9 mouse cellular contexts compared by ENCODE assay signal in genomic region chr9:21961366-21961980, GRCm38 (mm10). TPM values are rescaled to one million over a fixed set of nuclear protein-coding genes. Genes with fewer than 3 reads are reported as not detected.
DNase-seq lines count a peak whose midpoint lies in the region; ATAC-seq lines count a peak whose summit lies in the region.
"Had no signal": no experiment of that assay in that cellular context is flagged by ENCODE, and none has a peak within 500 bp of the region (broad histone marks: within the 10 kb centered on the region; RNA-seq: fewer than 3 reads in every experiment).

No protein-coding gene starts in this region.

- H3K4me2 ChIP-seq in kidney, embryonic 15.5 days, result peak overlapping the region; percentile 90

- no peak for ATAC-seq in kidney, embryonic 15.5 days (replicated peaks; ENCODE audit: low FRiP score)
- ATAC-seq in megakaryocyte-erythroid progenitor cell, adult 5-6 weeks (replicated peaks; ENCODE audit: low FRiP score, low TSS enrichment, poor library complexity, severe bottlenecking), result 0 out of 2 replicates have a peak, but pooled peaks have one; percentile 2

- H3K36me3 ChIP-seq in kidney, embryonic 15.5 days, result peaks cover 13% of the 10 kb centered on the region
- 0 out of 2 replicates have a peak, but pooled peaks cover 6% of the 10 kb centered on the region for H3K36me3 ChIP-seq in embryonic facial prominence, embryonic 10.5 days (replicated peaks)

- H3K4me1 ChIP-seq in kidney, embryonic 15.5 days, result peaks cover 53% of the 10 kb centered on the region
- H3K4me1 ChIP-seq in embryonic facial prominence, embryonic 10.5 days, result peaks cover 40% of the 10 kb centered on the region

- H3K4me3 ChIP-seq in kidney, embryonic 15.5 days (replicated peaks), result peak overlapping the region; percentile 52
- peak overlapping the region; percentile 60 for H3K4me3 ChIP-seq in embryonic facial prominence, embryonic 10.5 days

- 2% methylated on average over 35 of the region's 35 CpGs for WGBS in kidney, embryonic 15.5 days
- 2% methylated on average over 35 of the region's 35 CpGs for WGBS in embryonic facial prominence, embryonic 10.5 days

- peak overlapping the region; percentile 25; the same call in 1 of the 2 replicates for H3K9ac ChIP-seq in kidney, embryonic 15.5 days

- H3K27me3 ChIP-seq in kidney, embryonic 15.5 days, result peaks cover 15% of the 10 kb centered on the region
- peaks cover 57% of the 10 kb centered on the region for H3K27me3 ChIP-seq in embryonic facial prominence, embryonic 10.5 days (replicated peaks; ENCODE audit: low read depth, poor library complexity, severe bottlenecking)

- no peak overlapping the region for H3K27ac ChIP-seq in kidney, embryonic 15.5 days
- no peak overlapping the region; the same call in 1 of the 2 replicates for H3K27ac ChIP-seq in embryonic facial prominence, embryonic 10.5 days (replicated peaks)

- no peak for DNase-seq in kidney, adult 11 months
- DNase-seq in embryonic facial prominence, embryonic 10.5 days (ENCODE audit: low spot score), result peak; percentile 41
- peak; percentile 34 for DNase-seq in induced T-regulatory cell, adult 2 months (ENCODE audit: low read depth)
- no peak for DNase-seq in urinary bladder, postnatal 25 days (ENCODE audit: low spot score)
- DNase-seq in urinary bladder, postnatal 10 days (ENCODE audit: low spot score), result no peak
- no peak for DNase-seq in embryo, embryonic 10 days (ENCODE audit: low spot score)

- no peaks in the 10 kb centered on the region for H3K9me3 ChIP-seq in kidney, embryonic 15.5 days (replicated peaks)
- no peaks in the 10 kb centered on the region for H3K9me3 ChIP-seq in embryonic facial prominence, embryonic 10.5 days

RNA-seq across cellular contexts. Expression of gene Epor, which starts 1.8 kb away (rescaled TPM):
- polyA plus RNA-seq in kidney, embryonic 15.5 days (2015; fragmentation: Nextera tagmentation; extraction: Ambion mirVana), result 12.1 and 15.2 TPM in 2 replicates
- 7.9 and 8.6 TPM in 2 replicates for polyA plus RNA-seq in embryonic facial prominence, embryonic 10.5 days (2016; fragmentation: Nextera tagmentation; extraction: Ambion mirVana)
- 109 and 131 TPM in 2 replicates for total RNA-seq in megakaryocyte-erythroid progenitor cell, adult 5-6 weeks (2014; fragmentation: Nextera tagmentation)
- 35.2 and 48.6 TPM in 2 replicates for total RNA-seq in megakaryocyte-erythroid progenitor cell, adult 5-6 weeks (2017)
- total RNA-seq: neutrophil, adult 5-6 weeks had no signal

RNA-seq across cellular contexts. Expression of gene Swsap1, which starts 5.9 kb away (rescaled TPM):
- polyA plus RNA-seq in kidney, embryonic 15.5 days (2015; fragmentation: Nextera tagmentation; extraction: Ambion mirVana), result 7.9 and 12.6 TPM in 2 replicates
- 7.1 and 8.0 TPM in 2 replicates for polyA plus RNA-seq in embryonic facial prominence, embryonic 10.5 days (2016; fragmentation: Nextera tagmentation; extraction: Ambion mirVana)
- total RNA-seq in megakaryocyte-erythroid progenitor cell, adult 5-6 weeks (2014; fragmentation: Nextera tagmentation), result 4.1 and 9.1 TPM in 2 replicates
- total RNA-seq in megakaryocyte-erythroid progenitor cell, adult 5-6 weeks (2017), result 1.2 and 4.8 TPM in 2 replicates

RNA-seq across cellular contexts. Expression of gene Plppr2, which starts 24.6 kb away (rescaled TPM):
- polyA plus RNA-seq in kidney, embryonic 15.5 days (2015; fragmentation: Nextera tagmentation; extraction: Ambion mirVana), result 7.9 and 11.3 TPM in 2 replicates
- 9.5 and 9.6 TPM in 2 replicates for polyA plus RNA-seq in embryonic facial prominence, embryonic 10.5 days (2016; fragmentation: Nextera tagmentation; extraction: Ambion mirVana)
- total RNA-seq in megakaryocyte-erythroid progenitor cell, adult 5-6 weeks (2014; fragmentation: Nextera tagmentation), result not detected in 2 replicates
- total RNA-seq in megakaryocyte-erythroid progenitor cell, adult 5-6 weeks (2017), result not detected in 2 replicates
- total RNA-seq: neutrophil, adult 5-6 weeks had no signal

RNA-seq across cellular contexts. Expression of gene Rgl3, which starts 27.8 kb away (rescaled TPM):
- polyA plus RNA-seq in kidney, embryonic 15.5 days (2015; fragmentation: Nextera tagmentation; extraction: Ambion mirVana), result 23.7 and 24.5 TPM in 2 replicates
- 4.0 and 5.6 TPM in 2 replicates for polyA plus RNA-seq in embryonic facial prominence, embryonic 10.5 days (2016; fragmentation: Nextera tagmentation; extraction: Ambion mirVana)
- not detected in 2 replicates for total RNA-seq in megakaryocyte-erythroid progenitor cell, adult 5-6 weeks (2014; fragmentation: Nextera tagmentation)
- total RNA-seq in megakaryocyte-erythroid progenitor cell, adult 5-6 weeks (2017), result not detected in 2 replicates
- total RNA-seq: neutrophil, adult 5-6 weeks had no signal

RNA-seq across cellular contexts. Expression of gene Tmem205, which starts 34.1 kb away (rescaled TPM):
- 59.2 and 61.0 TPM in 2 replicates for polyA plus RNA-seq in kidney, embryonic 15.5 days (2015; fragmentation: Nextera tagmentation; extraction: Ambion mirVana)
- 31.1 and 33.1 TPM in 2 replicates for polyA plus RNA-seq in embryonic facial prominence, embryonic 10.5 days (2016; fragmentation: Nextera tagmentation; extraction: Ambion mirVana)
- total RNA-seq in megakaryocyte-erythroid progenitor cell, adult 5-6 weeks (2014; fragmentation: Nextera tagmentation), result 9.1 and 11.4 TPM in 2 replicates
- total RNA-seq in megakaryocyte-erythroid progenitor cell, adult 5-6 weeks (2017), result 4.1 and 8.5 TPM in 2 replicates

Comparison
In these comparisons a context has a peak if more than half of its experiments do, and no peak if none do; other contexts are left out.
1. DNase-seq: peak in embryonic facial prominence, embryonic 10.5 days (single experiment) and induced T-regulatory cell, adult 2 months (single experiment); none in kidney, adult 11 months (single experiment), urinary bladder, postnatal 25 days (single experiment), urinary bladder, postnatal 10 days (single experiment) and embryo, embryonic 10 days (single experiment).